Mouse (Mus musculus): ENCODE data around the gene Nup188. TPM values are rescaled to one million over a fixed set of nuclear protein-coding genes. Genes with fewer than 3 reads are reported as not detected.
A peak's percentile ranks its signal among the peaks of the same experiment; 100 is the strongest.

The Nup188 gene
- polyA plus RNA-seq (2015; fragmentation: Nextera tagmentation; extraction: Ambion mirVana), result 35.5 and 42.1 TPM in 2 replicates

- under 1% methylated on average over 68 of the region's 68 CpGs for WGBS
- peak within 1 kb of the TSS; percentile 90 for H3K4me3 ChIP-seq (replicated peaks)
- H3K9me3 ChIP-seq (replicated peaks), result no peaks in the 10 kb centered on the region
- H3K36me3 ChIP-seq, result peaks cover 19% of the 10 kb centered on the region; the same call in 1 of the 2 replicates
- H3K4me2 ChIP-seq, result peak within 1 kb of the TSS; percentile 94
- no peaks in the 10 kb centered on the region for H3K27me3 ChIP-seq
- H3K27ac ChIP-seq, result peak within 1 kb of the TSS; percentile 75
- peak within 1 kb of the TSS; percentile 95 for H3K9ac ChIP-seq
- peak; percentile 93 for ATAC-seq (replicated peaks; ENCODE audit: low FRiP score)
- H3K4me1 ChIP-seq, result peaks cover 24% of the 10 kb centered on the region
These were observed at the start of gene Nup188, which contains the start of gene Dolk for GRCm38 (mm10) chr2:30286192-30287026. Nup188 (plus strand) TSS chr2:30286397. Dolk (minus strand) TSS chr2:30286334.

- Histone ChIP-seq H3K4me3 (replicated peaks) (peak overlapping the region; percentile 89), H3K9ac (peak overlapping the region; percentile 56), H3K27ac (peak overlapping the region; percentile 92), H3K9me3 (replicated peaks) (no peaks in the 10 kb centered on the region), H3K4me1 (peaks cover 40% of the 10 kb centered on the region), H3K36me3 (peaks cover 18% of the 10 kb centered on the region), H3K27me3 (no peaks in the 10 kb centered on the region), H3K4me2 (peak overlapping the region; percentile 82)
- WGBS, result 3% methylated on average over 18 of the region's 18 CpGs
- no peak for ATAC-seq (replicated peaks; ENCODE audit: low FRiP score)
These were observed 49.6 kb upstream of the Nup188 start for GRCm38 (mm10) chr2:30236426-30237198.

DNA sequence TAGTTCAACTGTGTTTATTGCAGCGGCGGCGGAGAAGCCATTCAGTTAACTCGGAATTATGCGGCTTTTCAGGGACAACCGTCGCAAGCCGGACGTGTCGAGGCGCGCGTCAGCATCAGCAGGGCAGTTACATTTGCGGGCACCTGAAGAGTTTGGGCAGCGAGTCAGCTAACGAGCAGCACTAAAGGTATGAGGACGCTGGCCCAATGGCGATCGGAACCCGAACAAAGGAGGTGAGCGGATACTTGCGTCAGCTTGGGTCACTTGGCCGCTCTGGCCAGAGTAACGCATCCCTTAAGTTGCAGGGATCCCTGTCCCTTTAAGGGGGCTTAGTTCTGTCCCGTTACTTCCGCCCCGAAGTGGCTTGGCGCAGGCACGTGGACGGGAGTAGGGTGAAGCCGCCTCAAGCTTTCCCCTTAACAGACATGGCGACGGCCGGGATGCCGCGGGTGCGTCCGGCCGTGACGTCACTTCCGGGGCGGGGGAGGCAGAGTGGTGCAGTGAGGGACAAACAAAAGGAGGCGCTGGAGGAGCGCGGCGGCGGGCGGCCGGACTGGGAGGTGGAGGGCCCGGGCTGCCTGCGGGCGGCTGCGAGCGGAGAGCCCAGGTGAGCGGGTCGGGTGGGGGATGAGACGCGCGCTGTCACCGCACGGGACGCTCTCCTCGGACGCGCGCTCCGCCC is 48.9 kb upstream of the Nup188 start, which contains the start of gene Lrrc8a:
Gene Lrrc8a, plus strand, starts transcription at position 517 of the 682 bp plus-strand sequence.
- peak within 1 kb of the TSS; percentile 85 for H3K9ac ChIP-seq
- peak; percentile 97 for ATAC-seq (replicated peaks; ENCODE audit: low FRiP score)
- H3K27me3 ChIP-seq, result no peaks in the 10 kb centered on the region
- H3K4me3 ChIP-seq (replicated peaks), result peak within 1 kb of the TSS; percentile 89
- H3K4me1 ChIP-seq, result peaks cover 48% of the 10 kb centered on the region
- H3K4me2 ChIP-seq, result peak within 1 kb of the TSS; percentile 82
- H3K36me3 ChIP-seq, result peaks cover 24% of the 10 kb centered on the region
- H3K9me3 ChIP-seq (replicated peaks), result no peaks in the 10 kb centered on the region
- under 1% methylated on average over 53 of the region's 67 CpGs for WGBS
- H3K27ac ChIP-seq, result peak within 1 kb of the TSS; percentile 92

GRCm38 (mm10) chr2:30237881-30238280 is 48.3 kb upstream of the Nup188 start:
- Histone ChIP-seq H3K27me3 (no peaks in the 10 kb centered on the region), H3K36me3 (peaks cover 26% of the 10 kb centered on the region), H3K9me3 (replicated peaks) (no peaks in the 10 kb centered on the region), H3K4me3 (replicated peaks) (peak overlapping the region; percentile 89), H3K27ac (peak overlapping the region; percentile 92), H3K4me2 (peak overlapping the region; percentile 82), H3K4me1 (peaks cover 53% of the 10 kb centered on the region), H3K9ac (peak overlapping the region; percentile 85)
- WGBS, result under 1% methylated on average over 41 of the region's 42 CpGs
- peak; percentile 91 for ATAC-seq (replicated peaks; ENCODE audit: low FRiP score)

DNA sequence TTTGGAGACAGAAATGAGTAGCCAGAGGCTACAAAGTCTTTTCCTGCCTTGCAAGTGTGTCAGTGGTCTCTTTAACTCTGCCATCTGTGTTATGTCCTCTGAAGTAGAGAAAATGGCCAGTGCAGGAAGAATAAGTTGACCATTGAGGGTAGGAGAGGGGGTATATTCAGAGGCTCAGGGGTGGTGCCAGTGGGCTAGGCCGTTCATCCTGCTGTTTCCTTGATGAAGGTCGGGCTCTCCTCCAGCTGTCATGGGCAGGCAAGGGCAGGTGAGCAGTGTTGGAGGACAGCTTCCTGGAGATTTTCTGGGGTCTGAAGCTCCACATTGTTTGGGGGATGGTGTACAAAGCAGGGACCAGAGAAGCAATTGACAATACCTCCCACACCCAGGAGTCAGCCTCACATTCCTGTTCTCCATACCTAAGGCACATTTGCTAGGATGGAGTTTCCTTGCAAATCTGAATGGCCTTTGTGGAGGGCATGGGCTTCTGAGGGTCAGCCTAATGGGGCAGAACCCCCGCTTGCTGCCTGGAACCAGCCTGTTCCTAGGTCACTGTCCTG is 47.2 kb upstream of the Nup188 start:
- Histone ChIP-seq H3K4me1 (peaks cover 60% of the 10 kb centered on the region), H3K27me3 (no peaks in the 10 kb centered on the region), H3K9me3 (replicated peaks) (no peaks in the 10 kb centered on the region), H3K4me2 (peak overlapping the region; percentile 82), H3K27ac (peak overlapping the region; percentile 70), H3K36me3 (peaks cover 37% of the 10 kb centered on the region), H3K9ac (peak overlapping the region; percentile 85), H3K4me3 (replicated peaks) (peak overlapping the region; percentile 89)
- 58% methylated on average over 3 of the region's 3 CpGs for WGBS
- ATAC-seq (replicated peaks; ENCODE audit: low FRiP score), result no peak

DNA sequence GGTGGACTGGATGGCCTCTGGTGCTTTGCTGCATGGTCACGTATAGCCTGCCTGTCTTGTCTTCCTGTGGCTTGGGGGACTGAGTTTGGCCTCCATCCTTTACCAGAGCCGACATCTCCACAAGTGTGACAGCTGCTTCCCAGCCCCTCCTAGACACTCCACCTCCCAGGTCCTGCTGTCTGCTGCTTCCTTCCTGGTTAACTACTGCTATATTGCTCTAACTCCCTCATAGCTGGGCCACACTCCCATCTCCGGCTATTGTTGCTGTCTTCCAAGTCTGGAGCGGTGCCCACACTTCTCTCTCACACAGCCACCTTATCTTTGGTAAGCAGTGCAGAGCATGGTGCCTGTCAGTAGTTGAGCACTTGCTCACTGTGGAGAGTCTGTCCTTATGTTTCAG is 46.4 kb upstream of the Nup188 start:
- H3K9ac ChIP-seq, result 0 out of 2 replicates have a peak overlapping the region, but pooled peaks have one; percentile 85
- no peaks in the 10 kb centered on the region for H3K27me3 ChIP-seq
- peak overlapping the region; percentile 82; the same call in 1 of the 2 replicates for H3K4me2 ChIP-seq
- no peaks in the 10 kb centered on the region for H3K9me3 ChIP-seq (replicated peaks)
- peak overlapping the region; percentile 70 for H3K27ac ChIP-seq
- peaks cover 45% of the 10 kb centered on the region for H3K36me3 ChIP-seq
- no peak for ATAC-seq (replicated peaks; ENCODE audit: low FRiP score)
- WGBS, result 69% methylated on average over 4 of the region's 4 CpGs
- peaks cover 68% of the 10 kb centered on the region for H3K4me1 ChIP-seq
- H3K4me3 ChIP-seq (replicated peaks), result no peak overlapping the region

GRCm38 (mm10) chr2:30240267-30240666 is 45.9 kb upstream of the Nup188 start, which contains the start of gene Gm28035:
Gm28035 (plus strand) TSS chr2:30240567.
- peak within 1 kb of the TSS; percentile 70 for H3K27ac ChIP-seq

GRCm38 (mm10) chr2:30242509-30242908 is 43.7 kb upstream of the Nup188 start:
- Histone ChIP-seq H3K27ac (peak overlapping the region; percentile 72), H3K4me1 (peaks cover 62% of the 10 kb centered on the region), H3K4me3 (replicated peaks) (no peak overlapping the region), H3K36me3 (peaks cover 58% of the 10 kb centered on the region), H3K9ac (no peak overlapping the region), H3K27me3 (no peaks in the 10 kb centered on the region), H3K4me2 (no peak overlapping the region), H3K9me3 (replicated peaks) (no peaks in the 10 kb centered on the region)
- 47% methylated on average over 4 of the region's 4 CpGs for WGBS
- 0 out of 2 replicates have a peak, but pooled peaks have one; percentile 23 for ATAC-seq (replicated peaks; ENCODE audit: low FRiP score)

More at GRCm38 (mm10) chr2:30240267-30240666, 45.9 kb upstream of the Nup188 start, which contains the start of gene Gm28035:
- Histone ChIP-seq H3K4me2 (peak within 1 kb of the TSS; percentile 82), H3K9ac (0 out of 2 replicates have a peak within 1 kb of the TSS, but pooled peaks have one; percentile 85), H3K36me3 (peaks cover 48% of the 10 kb centered on the region), H3K27me3 (no peaks in the 10 kb centered on the region), H3K4me1 (peaks cover 69% of the 10 kb centered on the region), H3K9me3 (replicated peaks) (no peaks in the 10 kb centered on the region), H3K4me3 (replicated peaks) (peak within 1 kb of the TSS; percentile 89; the same call in 1 of the 2 replicates)
- no peak for ATAC-seq (replicated peaks; ENCODE audit: low FRiP score)
- WGBS, result 65% methylated on average over 2 of the region's 2 CpGs

GRCm38 (mm10) chr2:30243391-30243790 is 42.8 kb upstream of the Nup188 start:
- Histone ChIP-seq H3K27me3 (no peaks in the 10 kb centered on the region), H3K9me3 (replicated peaks) (no peaks in the 10 kb centered on the region), H3K27ac (peak overlapping the region; percentile 72), H3K4me3 (replicated peaks) (no peak overlapping the region), H3K4me2 (no peak overlapping the region), H3K4me1 (peaks cover 59% of the 10 kb centered on the region), H3K9ac (no peak overlapping the region), H3K36me3 (peaks cover 63% of the 10 kb centered on the region)
- no peak for ATAC-seq (replicated peaks; ENCODE audit: low FRiP score)
- WGBS, result 83% methylated on average over 4 of the region's 4 CpGs

GRCm38 (mm10) chr2:30244595-30245178 is 41.5 kb upstream of the Nup188 start:
- Histone ChIP-seq H3K36me3 (peaks cover 76% of the 10 kb centered on the region), H3K9ac (no peak overlapping the region), H3K4me2 (no peak overlapping the region), H3K27ac (no peak overlapping the region), H3K27me3 (no peaks in the 10 kb centered on the region), H3K4me3 (replicated peaks) (no peak overlapping the region), H3K9me3 (replicated peaks) (no peaks in the 10 kb centered on the region), H3K4me1 (peaks cover 46% of the 10 kb centered on the region)
- 58% methylated on average over 7 of the region's 7 CpGs for WGBS
- no peak for ATAC-seq (replicated peaks; ENCODE audit: low FRiP score)

DNA sequence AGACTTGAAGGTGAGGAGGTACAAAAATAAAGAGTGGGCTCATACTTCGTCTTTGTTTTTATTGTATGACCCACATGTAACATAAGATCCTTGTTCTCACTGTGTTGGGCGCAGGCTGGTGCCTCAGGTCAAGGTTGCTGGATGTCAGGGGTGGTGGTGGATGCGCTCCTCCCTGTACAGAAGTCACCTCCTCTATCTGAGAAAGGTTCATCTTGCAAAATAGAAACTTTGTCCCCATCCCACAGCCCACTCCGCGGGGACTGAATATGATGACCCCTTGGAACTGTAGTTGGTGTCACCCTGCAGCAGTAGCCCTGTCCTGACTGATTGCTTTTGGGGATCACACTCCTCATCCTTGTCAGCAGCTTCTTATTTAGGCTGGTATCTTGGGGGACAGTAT is 39.2 kb upstream of the Nup188 start:
- Histone ChIP-seq H3K9me3 (replicated peaks) (no peaks in the 10 kb centered on the region), H3K27ac (no peak overlapping the region), H3K4me3 (replicated peaks) (no peak overlapping the region), H3K4me1 (peaks cover 34% of the 10 kb centered on the region), H3K36me3 (peaks cover 62% of the 10 kb centered on the region), H3K27me3 (no peaks in the 10 kb centered on the region), H3K9ac (no peak overlapping the region), H3K4me2 (no peak overlapping the region)
- no peak for ATAC-seq (replicated peaks; ENCODE audit: low FRiP score)
- WGBS, result 63% methylated on average over 5 of the region's 5 CpGs

All from kidney, embryonic 15.5 days (tissue).